Mouse (Mus musculus): Measurements from ENCODE around the gene Tnfaip8l2.

DNA sequence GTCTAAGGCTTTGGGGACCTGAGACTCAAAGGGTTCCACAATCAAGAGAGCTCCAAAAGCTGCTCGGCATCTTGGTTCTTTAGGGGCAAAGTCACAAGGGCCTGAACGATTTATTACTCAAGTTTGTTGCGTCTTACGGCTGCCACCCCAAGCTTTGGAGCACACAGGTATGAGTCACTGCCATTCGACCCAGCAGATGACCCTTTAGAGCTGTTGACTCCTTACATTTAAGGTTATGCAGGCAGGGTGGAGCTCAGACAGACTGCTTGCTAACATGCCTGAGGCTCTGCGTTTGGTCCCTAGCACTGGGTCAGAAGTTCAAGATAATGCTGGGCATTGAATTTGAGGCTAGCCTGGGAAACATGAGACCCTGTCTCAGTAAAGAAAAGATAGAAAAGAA lies 35.4 kb upstream of the Tnfaip8l2 start:
- TF ChIP-seq CTCF (IDR thresholded peaks at IDR 0.05; ENCODE audit: borderline replicate concordance, control insufficient read depth, extremely low read depth, insufficient read depth, low read length, poor library complexity) = no peak
- TF ChIP-seq POLR2A (IDR thresholded peaks at IDR 0.05; ENCODE audit: control insufficient read depth, extremely low read depth, insufficient read depth, low read length, poor library complexity) = no peak

All from thymus, adult 2 months (tissue).